Mouse (Mus musculus): Measurements from ENCODE around the gene Man2a1.

GRCm38 (mm10) chr17:64579696-64580095 lies 20.8 kb upstream of the Man2a1 start:
- no peak for TF ChIP-seq CTCF (IDR thresholded peaks at IDR 0.05; ENCODE audit: borderline replicate concordance, control insufficient read depth, extremely low read depth, insufficient read depth, low read length, poor library complexity)
- TF ChIP-seq POLR2A (IDR thresholded peaks at IDR 0.05; ENCODE audit: control insufficient read depth, extremely low read depth, insufficient read depth, low read length, poor library complexity) = no peak
